Mouse (Mus musculus) left cerebral cortex, postnatal 10 days (tissue): ENCODE results near the gene Rab23. TPM values are rescaled to one million over a fixed set of nuclear protein-coding genes. Genes with fewer than 3 reads are reported as not detected.

Source experiments
- DNase-seq, 2 experiments: peaks; one replicate each; pipeline ENCODE4 v3.0.0; 2021 to 2022; ENCODE audit warnings: low spot score in 2 of 2, mixed read lengths in 1 of 2; ENCODE audit errors: extremely low spot score in 1 of 2
- intact Hi-C: fragments of 180-260 bp; cut with DNase I; formaldehyde crosslinking; loops from one replicate; pipeline ENCODE4 v1.15.1; 2025
- total RNA-seq, 2 experiments: library from RNA; stranded (reverse); gene quantifications; 2 replicates each; pipeline ENCODE4 v1.2.3; 2021

Gene Rab23
- total RNA-seq, 2 experiments from 2014 or later = 30.8 to 33.8 TPM

- intact Hi-C loops = no loop called here
These were observed 37.9 kb downstream of the Rab23 start, which contains the start of gene Bag2 for GRCm38 (mm10) chr1:33757491-33758041. TSS of gene Bag2 (minus strand) at chr1:33757795.

DNA sequence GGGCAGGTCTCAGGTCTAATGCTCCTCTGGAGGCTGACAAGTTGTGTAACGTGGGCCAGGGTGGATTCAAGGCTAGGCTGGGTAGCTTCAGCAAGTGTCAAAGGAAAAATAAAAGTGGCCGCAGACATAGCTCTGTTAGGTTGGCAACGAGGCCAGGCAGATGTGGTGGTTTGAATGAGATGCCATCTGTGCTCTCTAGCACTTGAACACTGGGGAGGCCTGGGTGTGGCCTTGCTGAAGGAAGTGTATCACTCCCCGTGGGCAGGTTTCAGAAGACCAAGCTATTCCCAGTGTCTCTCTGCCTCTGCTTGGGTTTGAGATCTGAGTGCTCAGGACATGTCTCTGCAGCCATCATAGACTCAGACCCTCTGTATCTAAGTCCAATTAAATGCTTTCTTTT is 38.8 kb downstream of the Rab23 start:
- intact Hi-C loops = no loop called here
- DNase-seq = no peak

More at GRCm38 (mm10) chr1:33757491-33758041, 37.9 kb downstream of the Rab23 start, which contains the start of gene Bag2:
- peak; percentile 24 to 80 for DNase-seq

GRCm38 (mm10) chr1:33763826-33764225 is 44.1 kb downstream of the Rab23 start:
- DNase-seq = no peak
- intact Hi-C loops = no loop called here

- intact Hi-C loops = no loop called here
- DNase-seq = no peak
These were observed 45.9 kb downstream of the Rab23 start for GRCm38 (mm10) chr1:33765468-33766080.

GRCm38 (mm10) chr1:33766520-33767508 is 47.1 kb downstream of the Rab23 start:
- intact Hi-C loops = no loop called here
- DNase-seq = no peak

GRCm38 (mm10) chr1:33768091-33768787 is 48.6 kb downstream of the Rab23 start:
- no peak for DNase-seq
- intact Hi-C loops = no loop called here

- intact Hi-C loops = no loop called here
- no peak for DNase-seq
These were observed 49.1 kb downstream of the Rab23 start for GRCm38 (mm10) chr1:33768827-33769226.

GRCm38 (mm10) chr1:33771621-33772020 is 51.9 kb downstream of the Rab23 start:
- no peak for DNase-seq
- intact Hi-C loops = no loop called here

DNA sequence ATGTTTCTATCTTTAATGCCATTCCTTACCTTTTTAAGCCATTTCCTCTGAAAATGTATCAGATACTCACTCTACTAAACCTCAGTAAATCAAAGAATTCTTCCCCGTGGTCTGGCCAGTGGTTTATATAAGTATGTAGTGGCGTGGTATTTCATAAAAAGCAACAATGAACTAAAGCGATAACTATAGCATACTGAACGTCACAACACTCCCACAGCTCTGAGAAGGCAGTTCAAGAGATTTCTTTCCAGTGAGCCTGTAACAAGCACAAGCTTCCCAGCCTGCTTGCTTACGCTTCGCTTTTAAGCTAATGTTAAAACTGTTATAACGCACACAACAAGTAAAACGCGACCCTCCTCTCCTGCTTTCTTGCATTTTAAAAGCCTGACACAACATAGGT is 52.4 kb downstream of the Rab23 start:
- DNase-seq = no peak
- intact Hi-C loops = no loop called here

- DNase-seq = peak in 1 of 2 experiments; percentile 36
- intact Hi-C loops = no loop called here
These were observed 56.5 kb downstream of the Rab23 start for GRCm38 (mm10) chr1:33776175-33776611.

DNA sequence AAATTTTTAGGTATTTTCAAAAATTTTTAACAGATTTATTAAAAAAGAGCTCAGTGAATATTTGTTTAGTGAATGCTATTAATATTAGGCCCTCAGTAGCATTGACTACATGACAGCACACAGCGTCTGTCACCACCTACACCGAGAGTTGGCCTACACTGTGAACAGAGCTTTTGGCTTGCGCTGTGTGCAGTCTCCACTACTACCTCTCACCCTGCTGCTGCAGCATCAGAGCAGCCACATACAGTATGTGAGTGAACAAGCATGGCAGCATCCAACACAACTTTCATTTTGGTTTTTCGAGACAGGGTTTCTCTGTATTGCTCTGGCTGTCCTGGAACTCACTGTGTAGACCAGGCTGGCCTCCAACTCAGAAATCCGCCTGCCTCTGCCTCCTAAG is 64.9 kb downstream of the Rab23 start:
- intact Hi-C loops = no loop called here
- no peak for DNase-seq

DNA sequence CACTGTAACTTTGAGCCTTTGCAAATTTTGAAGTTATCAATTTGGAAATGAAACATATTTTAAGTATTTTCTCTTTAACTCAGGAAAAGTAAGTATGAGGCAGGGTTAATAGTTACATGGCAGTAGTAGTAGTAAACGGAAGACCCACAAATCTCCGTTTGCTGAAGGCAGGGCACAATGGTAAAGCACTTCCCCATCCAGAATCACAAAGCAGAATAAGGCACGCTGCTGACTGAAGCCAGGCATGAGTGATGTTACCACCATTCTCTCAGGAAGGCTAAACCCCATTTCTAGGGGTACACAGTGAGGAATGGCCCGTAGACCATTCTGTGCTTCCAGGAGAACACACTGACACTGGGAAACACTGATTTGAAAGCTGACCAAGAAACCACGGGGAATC is 68.4 kb downstream of the Rab23 start:
- DNase-seq = no peak
- intact Hi-C loops = no loop called here

DNA sequence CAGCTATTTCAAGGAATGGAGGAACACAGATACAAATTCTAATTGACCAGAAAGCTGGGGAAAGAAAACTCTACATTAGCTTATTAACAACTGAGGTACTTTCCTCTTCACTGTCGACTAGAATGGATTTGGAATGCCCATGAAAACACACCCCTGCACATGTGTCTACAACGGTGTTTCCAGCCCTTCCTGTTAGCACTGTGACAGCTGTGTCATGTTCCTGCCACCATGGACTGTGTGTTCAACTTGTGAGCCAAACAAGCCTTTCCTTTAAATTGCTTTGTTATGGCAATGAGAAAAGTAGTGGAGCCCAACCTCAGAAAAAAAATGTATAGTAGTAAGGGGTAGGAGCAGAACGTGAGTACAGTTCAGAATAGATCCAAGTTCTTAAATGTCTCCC is 68.8 kb downstream of the Rab23 start:
- intact Hi-C loops = no loop called here
- DNase-seq = no peak

Other genes starting within 250 kb of the Rab23 start
- gene Prim2, start 50.1 kb upstream of the Rab23 start, total RNA-seq = 1 to 10 TPM; 8.5 to 9.0 TPM
- gene Bag2, start 37.9 kb downstream of the Rab23 start, total RNA-seq = 10 to 100 TPM; 14.0 to 16.9 TPM
- gene Zfp451, start 94.7 kb downstream of the Rab23 start, total RNA-seq = 10 to 100 TPM; 62.5 to 63.8 TPM
- gene Bend6, start 187.9 kb downstream of the Rab23 start, total RNA-seq = 100 to 1,000 TPM; 178 to 184 TPM
- 100 to 1,000 TPM; 249 to 270 TPM for gene Dst, start 188.3 kb downstream of the Rab23 start, total RNA-seq